Mouse (Mus musculus) midbrain, embryonic 16.5 days (tissue): ENCODE measurements around the gene Btrc. TPM values are rescaled to one million over a fixed set of nuclear protein-coding genes. Genes with fewer than 3 reads are reported as not detected.
"Not testable (repeated sequence)": the region's sequence is repeated elsewhere in the genome, so short reads cannot be mapped to it uniquely, and the experiment has no call there.

Experiments
- ATAC-seq: fragments of 200-750 bp; cut with Nextera tagmentation; 2 replicates; pipeline ENCODE4 v1.8.0; 2017; ENCODE audit warnings: moderate TSS enrichment
- H3K27ac ChIP-seq: fragments of 300-500 bp; sonication (generic); 2 replicates; pipeline ENCODE4 v1.5.1; 2014; ENCODE audit warnings: mild to moderate bottlenecking, low read length, mixed read lengths
- H3K27me3 ChIP-seq: fragments of 300-500 bp; sonication (generic); 2 replicates; pipeline ENCODE4 v1.6.1; 2014; ENCODE audit warnings: low read depth, low read length, mixed read lengths; ENCODE audit not compliant: control insufficient read depth, insufficient read depth
- H3K36me3 ChIP-seq: fragments of 300-500 bp; sonication (generic); 2 replicates; pipeline ENCODE4 v1.6.1; 2014; ENCODE audit warnings: mild to moderate bottlenecking, low read length, moderate library complexity, mixed read lengths; ENCODE audit not compliant: control insufficient read depth, insufficient read depth
- H3K4me1 ChIP-seq: fragments of 300-500 bp; sonication (generic); 2 replicates; pipeline ENCODE4 v1.6.1; 2014; ENCODE audit warnings: mild to moderate bottlenecking, low read length, mixed read lengths; ENCODE audit not compliant: control insufficient read depth, insufficient read depth
- H3K4me2 ChIP-seq: fragments of 300-500 bp; sonication (generic); 2 replicates; pipeline ENCODE4 v1.6.1; 2014; ENCODE audit warnings: mild to moderate bottlenecking, low read length, mixed read lengths
- H3K4me3 ChIP-seq: fragments of 300-500 bp; sonication (generic); 2 replicates; pipeline ENCODE4 v1.5.1; 2014; ENCODE audit warnings: low read depth, mild to moderate bottlenecking, low read length, moderate library complexity, mixed read lengths
- H3K9ac ChIP-seq: fragments of 300-500 bp; sonication (generic); 2 replicates; pipeline ENCODE4 v1.6.1; 2014; ENCODE audit warnings: low read depth, low read length, mixed read lengths
- H3K9me3 ChIP-seq: fragments of 300-500 bp; sonication (generic); replicated peaks from 2 replicates; pipeline ENCODE4 v1.6.1; 2014; ENCODE audit warnings: mild to moderate bottlenecking, low read length, mixed read lengths; ENCODE audit not compliant: control insufficient read depth, poor library complexity, severe bottlenecking
- WGBS: fragments of 180-500 bp; shearing (Covaris S2); extraction: QIAGEN DNeasy Blood & Tissue Kit; methylation state at CpG from one replicate; pipeline ENCODE4 v1.1.7; 2014; 5-methylcytosine and 5-hydroxymethylcytosine counted together
- polyA plus RNA-seq: library from polyadenylated mRNA; unstranded; fragments of >200 nt; fragmentation: Nextera tagmentation; extraction: Ambion mirVana; gene quantifications from 2 replicates; pipeline ENCODE4 v1.2.1, GENCODE M21; 2015

Btrc gene
- polyA plus RNA-seq, 1 experiment from 2014 or later = 64.3 TPM

DNA sequence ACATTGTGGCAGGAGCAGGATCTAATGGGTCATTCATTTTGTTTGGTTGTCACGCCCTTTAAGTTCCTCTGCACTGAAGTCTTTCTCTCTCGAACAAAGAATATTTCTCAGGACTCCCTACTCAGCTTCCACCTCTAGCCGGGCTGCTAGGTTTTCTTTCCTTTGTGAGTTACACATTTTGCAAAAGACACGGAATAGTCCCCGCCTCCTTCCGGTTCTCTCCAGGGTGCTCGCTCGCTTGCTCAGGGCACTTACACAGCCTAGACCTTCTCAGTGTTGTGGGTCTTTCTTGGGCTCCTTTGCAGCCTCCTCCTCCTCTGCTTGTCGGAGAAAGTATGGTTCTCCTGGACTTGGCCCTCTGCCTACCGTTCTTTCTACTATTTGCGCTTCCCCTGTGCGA, 13.1 kb upstream of the Btrc start:
- H3K4me1 ChIP-seq = peaks cover 5% of the 10 kb centered on the region; the same call in 1 of the 2 replicates
- H3K4me3 ChIP-seq = no peak overlapping the region
- WGBS = 67% methylated on average over 12 of the region's 12 CpGs
- H3K9ac ChIP-seq = no peak overlapping the region
- ATAC-seq = no peak
- no peaks in the 10 kb centered on the region for H3K9me3 ChIP-seq
- H3K27ac ChIP-seq = no peak overlapping the region
- no peaks in the 10 kb centered on the region for H3K36me3 ChIP-seq
- no peak overlapping the region for H3K4me2 ChIP-seq
- H3K27me3 ChIP-seq = no peaks in the 10 kb centered on the region

DNA sequence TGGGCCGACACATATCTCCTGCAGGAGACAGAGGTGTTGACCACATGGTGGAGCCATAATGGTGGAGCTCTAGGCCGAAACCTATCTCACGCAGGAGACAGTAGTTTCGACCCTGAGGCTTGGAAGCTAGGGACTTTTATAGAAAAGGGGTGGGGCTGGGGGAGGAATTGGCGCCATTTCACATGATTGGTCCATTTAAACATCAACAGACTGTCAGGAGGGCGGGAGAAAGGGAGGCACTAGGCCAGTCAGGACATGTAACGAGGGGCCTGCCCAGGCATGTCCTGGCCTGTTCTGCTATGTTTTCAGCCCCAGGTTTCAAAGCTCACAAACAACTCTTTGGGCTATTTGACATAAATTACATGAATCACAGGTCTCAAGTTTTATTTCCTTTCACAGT, 10.8 kb upstream of the Btrc start:
- not testable (repeated sequence) for ATAC-seq, H3K4me3 ChIP-seq, H3K27ac ChIP-seq, H3K9ac ChIP-seq, H3K27me3 ChIP-seq, H3K4me2 ChIP-seq, H3K4me1 ChIP-seq, H3K36me3 ChIP-seq, H3K9me3 ChIP-seq
- WGBS = 88% methylated on average over 7 of the region's 7 CpGs

DNA sequence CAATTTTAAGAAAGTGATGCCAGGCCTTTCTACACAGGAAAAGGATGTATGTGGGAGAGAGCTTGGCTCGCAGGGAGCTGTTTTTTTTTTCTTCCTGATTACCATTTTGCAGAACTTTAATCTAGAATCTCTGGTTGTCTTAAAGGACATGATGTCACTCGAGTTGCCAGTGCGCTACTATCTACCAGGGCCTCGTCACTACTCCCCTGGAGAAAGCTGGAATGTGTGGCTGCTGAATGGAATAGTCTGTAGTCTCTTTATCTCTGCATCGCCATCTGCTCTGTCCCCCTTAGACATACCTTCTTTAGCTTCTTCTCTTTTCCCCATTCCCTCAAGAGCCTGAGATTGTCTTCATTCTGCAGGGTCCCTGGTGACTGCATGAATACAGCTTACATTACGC, 7.9 kb upstream of the Btrc start:
- no peak for ATAC-seq
- WGBS = 85% methylated on average over 6 of the region's 6 CpGs
- no peak overlapping the region for H3K4me2 ChIP-seq

DNA sequence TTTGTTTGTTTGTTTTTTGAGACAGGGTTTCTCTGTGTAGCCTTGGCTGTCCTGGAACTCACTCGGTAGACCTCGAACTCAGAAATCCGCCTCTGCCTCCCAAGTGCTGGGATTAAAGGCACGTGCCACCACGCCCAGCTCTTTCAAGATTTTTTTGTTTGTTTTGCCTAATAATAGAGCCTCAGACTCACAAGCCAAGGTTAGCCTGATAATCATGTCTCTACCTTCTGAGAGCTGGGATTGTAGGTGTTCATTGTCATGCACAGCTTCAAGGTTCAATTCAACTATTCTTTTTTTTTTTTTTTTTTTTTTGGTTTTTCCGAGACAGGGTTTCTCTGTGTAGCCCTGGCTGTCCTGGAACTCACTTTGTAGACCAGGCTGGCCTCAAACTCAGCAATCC, 6.7 kb upstream of the Btrc start:
- H3K27me3 ChIP-seq, H3K9me3 ChIP-seq, H3K4me2 ChIP-seq, H3K4me1 ChIP-seq, ATAC-seq, H3K4me3 ChIP-seq, H3K27ac ChIP-seq, H3K36me3 ChIP-seq, H3K9ac ChIP-seq: not testable (repeated sequence)
- WGBS = 75% methylated on average over 6 of the region's 6 CpGs

More for the DNA sequence above, 7.9 kb upstream of the Btrc start:
- no peaks in the 10 kb centered on the region for H3K36me3 ChIP-seq
- no peak overlapping the region for H3K27ac ChIP-seq
- H3K27me3 ChIP-seq = no peaks in the 10 kb centered on the region
- H3K9me3 ChIP-seq = no peaks in the 10 kb centered on the region
- no peak overlapping the region for H3K4me3 ChIP-seq
- no peak overlapping the region for H3K9ac ChIP-seq
- H3K4me1 ChIP-seq = peaks cover 5% of the 10 kb centered on the region; the same call in 1 of the 2 replicates

DNA sequence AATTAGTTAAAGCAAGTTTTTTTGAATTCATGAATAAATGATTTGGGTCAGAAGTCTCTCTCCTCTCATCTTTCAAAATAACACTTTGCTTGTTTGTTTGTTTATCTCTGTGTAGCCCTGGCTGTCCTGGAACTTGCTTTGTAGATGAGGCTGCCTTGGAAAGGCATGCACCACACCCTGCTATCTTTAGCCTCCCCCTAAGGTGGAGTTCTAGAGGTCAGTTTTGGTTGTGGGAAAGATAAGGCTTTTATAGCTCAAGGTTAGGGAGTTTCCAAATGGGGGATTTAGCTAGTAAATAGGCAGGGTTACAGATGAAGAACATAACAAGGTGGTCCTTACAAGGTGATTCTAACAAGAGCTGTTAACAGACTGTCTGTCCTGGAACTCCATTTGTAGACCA, 3.0 kb upstream of the Btrc start:
- Histone ChIP-seq H3K27ac (no peak overlapping the region), H3K4me2 (no peak overlapping the region), H3K4me3 (no peak overlapping the region), H3K27me3 (no peaks in the 10 kb centered on the region), H3K9me3 (no peaks in the 10 kb centered on the region), H3K36me3 (no peaks in the 10 kb centered on the region), H3K9ac (no peak overlapping the region), H3K4me1 (peaks cover 7% of the 10 kb centered on the region)
- no peak for ATAC-seq

DNA sequence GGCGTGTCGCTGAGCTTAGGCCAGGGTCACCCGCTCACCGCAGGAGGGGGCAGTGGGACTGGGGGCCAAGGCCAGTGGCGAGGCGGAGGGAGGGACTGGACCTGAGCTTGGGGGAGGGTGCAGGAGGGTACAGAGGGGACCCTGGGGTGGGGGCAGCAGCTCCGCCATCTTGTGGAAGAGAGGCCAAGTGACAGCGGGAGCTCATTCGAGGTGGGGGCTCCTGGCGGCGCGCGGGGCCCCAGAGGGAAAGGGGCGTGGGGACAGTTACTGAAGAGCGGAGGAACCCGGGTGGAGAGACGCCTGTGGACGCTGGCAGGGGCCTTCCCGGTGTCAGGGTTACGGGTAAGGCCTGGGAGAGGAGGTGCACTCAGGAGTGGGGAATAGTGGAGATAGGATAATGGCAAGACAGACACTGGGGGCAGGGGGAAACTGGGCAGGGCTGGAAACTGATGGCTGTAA, 428 bp downstream of the Btrc start:
- under 1% methylated on average over 20 of the region's 20 CpGs for WGBS
- no peaks in the 10 kb centered on the region for H3K9me3 ChIP-seq
- peak overlapping the region; percentile 76 for H3K4me3 ChIP-seq

DNA sequence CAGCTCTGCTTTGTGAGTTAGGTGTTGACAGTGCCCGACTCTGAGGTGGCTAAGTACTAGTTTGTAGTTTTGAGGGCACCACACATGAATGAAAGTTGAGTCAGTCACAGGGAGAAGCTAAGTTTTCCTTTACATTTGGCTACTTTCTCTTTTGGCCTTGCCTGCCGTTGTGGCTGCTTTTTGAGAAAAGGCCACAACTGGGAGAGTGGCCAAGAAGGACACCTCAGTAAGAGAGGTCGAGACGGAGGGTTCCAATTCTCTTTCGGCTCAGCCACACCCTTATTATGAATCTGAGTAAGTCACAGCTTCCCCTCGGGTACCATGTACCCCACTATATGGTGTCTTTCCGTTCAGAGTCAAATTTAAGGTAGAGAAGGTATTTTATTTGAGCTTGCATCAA, 3.1 kb downstream of the Btrc start:
- H3K4me3 ChIP-seq = no peak overlapping the region
- no peak for ATAC-seq
- H3K27me3 ChIP-seq = no peaks in the 10 kb centered on the region
- WGBS = 91% methylated on average over 7 of the region's 7 CpGs
- no peak overlapping the region for H3K9ac ChIP-seq
- H3K4me1 ChIP-seq = peaks cover 14% of the 10 kb centered on the region
- H3K9me3 ChIP-seq = no peaks in the 10 kb centered on the region
- no peak overlapping the region for H3K4me2 ChIP-seq
- H3K36me3 ChIP-seq = 0 out of 2 replicates have a peak, but pooled peaks cover 2% of the 10 kb centered on the region
- no peak overlapping the region for H3K27ac ChIP-seq

More for the DNA sequence above, 428 bp downstream of the Btrc start:
- Histone ChIP-seq H3K4me2 (peak overlapping the region; percentile 73), H3K27ac (peak overlapping the region; percentile 95), H3K9ac (peak overlapping the region; percentile 86), H3K4me1 (peaks cover 14% of the 10 kb centered on the region), H3K36me3 (0 out of 2 replicates have a peak, but pooled peaks cover 2% of the 10 kb centered on the region), H3K27me3 (no peaks in the 10 kb centered on the region)
- peak; percentile 86 for ATAC-seq

DNA sequence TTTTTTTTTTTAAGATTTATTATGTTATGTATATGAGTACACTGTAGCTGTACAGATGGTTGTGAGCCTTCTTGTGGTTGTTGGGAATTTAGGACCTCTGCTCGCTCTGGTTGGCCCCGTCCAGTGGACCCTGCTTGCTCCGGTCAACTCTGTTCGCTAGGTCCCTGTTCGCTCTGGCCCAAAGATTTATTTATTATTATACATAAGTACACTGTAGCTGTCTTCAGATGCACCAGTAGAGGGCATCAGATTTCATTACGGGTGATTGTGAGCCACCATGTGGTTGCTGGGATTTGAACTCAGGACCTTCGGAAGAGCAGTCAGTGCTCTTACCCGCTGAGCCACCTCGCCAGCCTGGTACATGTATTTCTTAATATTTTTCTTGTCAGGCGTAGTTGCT, 21.3 kb downstream of the Btrc start:
- not testable (repeated sequence) for ATAC-seq, H3K36me3 ChIP-seq, H3K9ac ChIP-seq, H3K27ac ChIP-seq, H3K27me3 ChIP-seq, H3K9me3 ChIP-seq, H3K4me2 ChIP-seq, H3K4me1 ChIP-seq, H3K4me3 ChIP-seq
- WGBS = 98% methylated on average over 10 of the region's 10 CpGs

DNA sequence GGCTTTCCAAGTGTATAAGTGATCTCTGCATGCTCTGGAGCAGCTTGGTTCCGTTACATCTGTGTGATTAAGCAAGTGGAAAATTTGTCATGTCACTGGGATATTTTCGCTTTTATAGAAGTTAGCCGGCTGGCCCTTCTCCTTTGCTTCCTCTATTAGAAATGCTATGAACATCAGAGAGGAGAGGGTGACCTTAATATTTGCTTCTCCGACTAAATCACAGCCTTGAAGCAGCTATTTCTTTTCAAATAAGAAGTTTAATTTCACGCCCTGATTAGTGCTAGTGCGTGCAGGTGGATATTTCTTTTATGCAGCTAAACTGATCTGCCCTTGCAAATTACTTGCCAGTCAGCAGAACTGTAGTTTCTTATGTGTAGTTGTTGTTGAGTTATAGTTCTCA, 25.0 kb downstream of the Btrc start:
- 48% methylated on average over 6 of the region's 6 CpGs for WGBS
- Histone ChIP-seq H3K36me3 (peaks cover 5% of the 10 kb centered on the region; the same call in 1 of the 2 replicates), H3K4me2 (no peak overlapping the region), H3K4me3 (no peak overlapping the region), H3K27me3 (no peaks in the 10 kb centered on the region), H3K27ac (no peak overlapping the region), H3K4me1 (no peaks in the 10 kb centered on the region), H3K9me3 (no peaks in the 10 kb centered on the region), H3K9ac (no peak overlapping the region)
- ATAC-seq = no peak
